Mouse (Mus musculus) telencephalon, adult 2 months (tissue): Measurements from ENCODE around the gene Ccl1.

Source experiments
- DNase-seq: peaks from one replicate; pipeline ENCODE4 v3.0.0-alpha.2; 2011; ENCODE audit warnings: low read depth, low spot score

The Ccl1 gene

GRCm38 (mm10) chr11:82132977-82133376 lies 172.5 kb downstream of the Ccl1 start:
- no peak for DNase-seq
